Mouse (Mus musculus) cortical plate, adult 2 months (tissue): Measurements from ENCODE around the gene Ifit3. TPM values are rescaled to one million over a fixed set of nuclear protein-coding genes. Genes with fewer than 3 reads are reported as not detected.
"Not testable (repeated sequence)": the region's sequence is repeated elsewhere in the genome, so short reads cannot be mapped to it uniquely, and the experiment has no call there.

Experiments
- H3K27ac ChIP-seq: fragments of 200-500 bp; 2 replicates; pipeline ENCODE4 v1.5.1; 2012; ENCODE audit warnings: low read length, control low read depth, inconsistent platforms; ENCODE audit not compliant: insufficient read depth
- H3K4me1 ChIP-seq: fragments of 200-500 bp; 2 replicates; pipeline ENCODE4 v1.6.1; 2011; ENCODE audit warnings: low read length; ENCODE audit not compliant: control insufficient read depth, insufficient read depth
- H3K4me3 ChIP-seq: fragments of 200-500 bp; 2 replicates; pipeline ENCODE4 v1.5.1; 2011; ENCODE audit warnings: mild to moderate bottlenecking, low read length, control low read depth; ENCODE audit not compliant: insufficient read depth
- CTCF ChIP-seq: fragments of 200-500 bp; IDR thresholded peaks from 2 replicates; pipeline ENCODE4 v1.5.1; 2011; ENCODE audit warnings: mild to moderate bottlenecking, control low read depth, low read length; ENCODE audit not compliant: insufficient read depth; ENCODE audit errors: extremely low read depth
- POLR2A ChIP-seq: fragments of 200-500 bp; IDR thresholded peaks from 2 replicates; pipeline ENCODE4 v1.6.1; 2011; ENCODE audit warnings: mild to moderate bottlenecking, low read length, control low read depth; ENCODE audit not compliant: insufficient read depth; ENCODE audit errors: extremely low read depth
- polyA plus RNA-seq: library from polyadenylated mRNA; depleted of rRNA; stranded (reverse); fragments of >200 nt; gene quantifications from 2 replicates; pipeline ENCODE4 v1.2.3, GENCODE M21; 2012

Gene Ifit3
- polyA plus RNA-seq, 1 experiment = 16.9 TPM

DNA sequence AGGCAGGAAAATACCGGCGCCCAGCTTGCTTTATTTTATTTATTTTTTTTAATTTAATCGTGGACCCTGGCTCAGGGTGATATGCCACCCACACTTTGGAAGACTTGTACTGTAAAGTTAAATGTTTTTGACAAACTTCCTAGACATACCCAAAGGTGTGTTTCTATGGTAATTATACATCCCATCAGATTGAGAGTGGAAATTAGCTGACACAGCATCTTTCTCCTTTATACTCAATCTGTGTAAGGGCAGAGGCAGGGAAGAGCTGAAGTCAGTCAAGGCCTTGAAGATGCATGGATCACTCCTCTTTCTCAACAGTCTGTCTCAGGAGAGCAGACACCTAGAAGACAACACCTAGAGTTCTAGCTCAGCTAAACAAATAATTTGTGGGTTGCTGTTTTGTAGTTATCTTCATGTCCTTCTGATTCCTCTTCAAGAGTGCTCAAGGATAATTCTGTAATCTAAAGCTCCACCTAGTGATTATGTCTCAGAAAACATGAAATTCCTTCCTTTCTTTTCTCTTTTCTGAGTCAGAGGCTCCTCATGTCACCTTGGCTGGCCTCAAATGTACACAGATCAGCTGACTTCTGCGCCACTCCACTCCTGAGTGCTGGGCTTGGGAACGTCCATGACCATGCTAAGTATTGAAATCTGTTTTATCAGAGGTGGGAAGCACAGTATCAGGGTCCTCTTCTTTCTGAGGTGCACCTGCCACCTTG is 2.6 kb downstream of the Ifit3 start:
- 0 out of 2 replicates have a peak, but pooled peaks have one; percentile 3 for TF ChIP-seq CTCF
- not testable (repeated sequence) for H3K4me1 ChIP-seq, H3K4me3 ChIP-seq, H3K27ac ChIP-seq

- not testable (repeated sequence) for H3K27ac ChIP-seq, H3K4me3 ChIP-seq, H3K4me1 ChIP-seq
These were observed 4.8 kb downstream of the Ifit3 start for GRCm38 (mm10) chr19:34587898-34588692.

GRCm38 (mm10) chr19:34588959-34589358 is 5.6 kb downstream of the Ifit3 start:
- TF ChIP-seq CTCF = no peak
- no peak for TF ChIP-seq POLR2A
- no peak overlapping the region for H3K4me3 ChIP-seq
- no peak overlapping the region for H3K27ac ChIP-seq
- H3K4me1 ChIP-seq = peaks cover 1% of the 10 kb centered on the region; the same call in 1 of the 2 replicates

DNA sequence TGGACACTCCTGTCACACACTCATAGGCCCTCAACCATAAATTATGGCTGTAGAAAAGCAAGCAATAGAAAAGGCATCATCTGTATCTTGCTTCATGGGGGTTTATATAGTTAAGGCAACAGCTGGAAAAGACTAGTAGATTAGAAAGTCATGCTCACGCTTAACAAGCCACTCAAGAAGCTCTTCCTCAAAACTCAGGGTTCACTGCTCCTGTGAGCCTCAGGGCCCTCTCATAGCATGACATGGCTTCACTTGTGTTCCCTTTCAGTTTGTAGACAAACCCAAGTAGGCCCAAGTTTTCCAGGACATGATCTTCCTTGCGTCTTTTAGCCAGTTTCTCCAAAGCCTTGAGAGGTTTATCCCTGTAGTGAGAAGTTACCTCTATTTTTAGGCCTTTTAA is 10.1 kb downstream of the Ifit3 start:
- H3K27ac ChIP-seq = no peak overlapping the region
- no peak for TF ChIP-seq CTCF
- no peak for TF ChIP-seq POLR2A
- H3K4me1 ChIP-seq = no peaks in the 10 kb centered on the region; the same call in 1 of the 2 replicates
- no peak overlapping the region for H3K4me3 ChIP-seq

DNA sequence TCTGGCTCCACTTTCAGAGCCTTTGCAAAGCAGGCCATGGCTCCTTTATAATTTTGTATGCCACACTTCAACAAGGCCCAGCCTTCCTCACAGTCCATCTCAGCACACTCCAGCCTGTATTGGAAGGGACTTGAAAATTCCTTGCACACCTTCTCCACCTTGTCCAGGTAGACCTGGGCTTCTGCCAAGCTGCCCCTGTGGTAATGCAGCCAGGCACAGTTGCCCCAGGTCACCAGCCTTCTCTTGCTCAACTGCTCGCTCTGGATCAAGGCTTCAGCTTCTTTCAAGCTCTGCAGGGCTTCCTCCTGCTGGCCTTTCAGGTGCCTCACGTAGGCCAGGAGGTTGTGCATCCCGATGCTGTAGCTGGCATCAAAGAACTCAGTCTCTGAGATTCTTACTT is 11.2 kb downstream of the Ifit3 start:
- not testable (repeated sequence) for H3K4me1 ChIP-seq, H3K27ac ChIP-seq, H3K4me3 ChIP-seq

- H3K4me1 ChIP-seq = no peaks in the 10 kb centered on the region; the same call in 1 of the 2 replicates
- TF ChIP-seq POLR2A (no peak), CTCF (no peak)
These were observed 13.5 kb downstream of the Ifit3 start for GRCm38 (mm10) chr19:34596811-34597210.

GRCm38 (mm10) chr19:34598341-34598740 is 15.0 kb downstream of the Ifit3 start:
- Histone ChIP-seq H3K4me1 (no peaks in the 10 kb centered on the region; the same call in 1 of the 2 replicates), H3K4me3 (no peak overlapping the region), H3K27ac (no peak overlapping the region)
- TF ChIP-seq POLR2A = no peak
- no peak for TF ChIP-seq CTCF

More at GRCm38 (mm10) chr19:34596811-34597210, 13.5 kb downstream of the Ifit3 start:
- Histone ChIP-seq H3K27ac (no peak overlapping the region), H3K4me3 (no peak overlapping the region)

GRCm38 (mm10) chr19:34599250-34599649 is 15.9 kb downstream of the Ifit3 start:
- not testable (repeated sequence) for H3K4me3 ChIP-seq, H3K4me1 ChIP-seq, H3K27ac ChIP-seq

DNA sequence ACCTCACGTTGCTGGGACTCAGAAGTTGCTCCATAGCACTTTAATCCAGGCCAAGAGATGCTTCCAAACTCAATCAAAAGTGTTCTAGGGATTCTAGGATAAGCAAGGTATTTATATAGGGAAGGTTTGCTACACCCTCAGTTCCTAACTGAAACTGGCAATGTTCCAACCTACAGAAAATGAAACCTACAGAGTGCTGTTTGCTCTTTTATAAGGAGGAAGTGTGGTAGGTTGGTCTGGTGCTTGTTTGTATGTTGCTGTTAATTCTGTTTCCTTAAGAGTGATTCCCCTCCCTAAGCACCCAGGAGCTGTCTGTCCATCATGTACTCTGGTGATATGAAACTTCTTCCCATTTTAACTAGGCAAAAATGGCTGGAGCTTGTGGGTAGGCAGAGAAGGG is 18.6 kb downstream of the Ifit3 start, which contains the start of gene Ifit1bl1:
TSS of gene Ifit1bl1 (minus strand) at position 69 of the 400 bp plus-strand sequence.
- H3K27ac ChIP-seq, H3K4me3 ChIP-seq, H3K4me1 ChIP-seq: not testable (repeated sequence)

GRCm38 (mm10) chr19:34605472-34605871 is 22.1 kb downstream of the Ifit3 start:
- Histone ChIP-seq H3K4me3 (no peak overlapping the region), H3K27ac (no peak overlapping the region), H3K4me1 (peaks cover 1% of the 10 kb centered on the region)
- no peak for TF ChIP-seq CTCF
- TF ChIP-seq POLR2A = no peak

DNA sequence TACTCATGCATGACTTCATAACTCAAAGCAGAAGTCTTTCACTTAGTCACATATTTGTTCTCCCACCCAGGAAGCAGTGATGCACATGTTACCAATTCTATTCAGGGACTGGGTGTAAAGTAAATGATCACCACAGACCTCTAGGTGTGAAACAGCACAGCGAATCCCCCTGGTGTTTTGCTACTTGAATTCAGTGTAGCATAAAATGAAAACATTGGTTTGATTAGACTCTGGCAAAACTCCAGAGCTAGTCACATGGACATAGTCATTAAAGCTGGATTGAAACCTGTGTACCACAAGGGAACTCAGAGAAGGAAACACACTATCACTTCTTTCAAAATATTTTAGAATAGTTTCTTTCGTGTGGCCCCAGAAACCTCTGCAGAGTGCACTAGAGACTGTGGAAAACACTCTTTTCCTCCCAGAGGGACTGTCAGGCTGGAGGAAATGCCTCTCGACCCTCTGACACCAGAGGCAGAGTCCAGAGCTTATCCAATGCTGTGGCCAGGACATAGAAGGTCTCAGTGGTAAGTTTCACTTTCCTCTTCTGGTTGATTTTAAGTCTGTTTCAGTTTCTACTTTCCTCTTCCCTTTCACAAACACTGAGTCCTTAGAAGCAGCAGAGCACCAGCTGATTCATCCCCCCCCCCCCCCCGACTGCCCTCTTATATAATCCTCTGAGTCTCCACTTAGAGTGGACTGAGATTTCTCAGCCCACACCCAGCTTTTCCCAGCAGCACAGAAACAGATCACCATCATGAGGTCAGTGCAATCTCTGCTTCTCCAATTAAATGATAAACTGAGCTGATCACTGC is 24.1 kb downstream of the Ifit3 start, which contains the start of gene Ifit3b:
TSS of gene Ifit3b (plus strand) at position 734 of the 815 bp plus-strand sequence.
- 0 out of 2 replicates have a peak within 1 kb of the TSS, but pooled peaks have one; percentile 18 for H3K4me3 ChIP-seq
- H3K27ac ChIP-seq = peak within 1 kb of the TSS; percentile 95
- H3K4me1 ChIP-seq = not testable (repeated sequence)

GRCm38 (mm10) chr19:34610118-34610517 is 26.8 kb downstream of the Ifit3 start:
- H3K4me3 ChIP-seq, H3K4me1 ChIP-seq, H3K27ac ChIP-seq: not testable (repeated sequence)

DNA sequence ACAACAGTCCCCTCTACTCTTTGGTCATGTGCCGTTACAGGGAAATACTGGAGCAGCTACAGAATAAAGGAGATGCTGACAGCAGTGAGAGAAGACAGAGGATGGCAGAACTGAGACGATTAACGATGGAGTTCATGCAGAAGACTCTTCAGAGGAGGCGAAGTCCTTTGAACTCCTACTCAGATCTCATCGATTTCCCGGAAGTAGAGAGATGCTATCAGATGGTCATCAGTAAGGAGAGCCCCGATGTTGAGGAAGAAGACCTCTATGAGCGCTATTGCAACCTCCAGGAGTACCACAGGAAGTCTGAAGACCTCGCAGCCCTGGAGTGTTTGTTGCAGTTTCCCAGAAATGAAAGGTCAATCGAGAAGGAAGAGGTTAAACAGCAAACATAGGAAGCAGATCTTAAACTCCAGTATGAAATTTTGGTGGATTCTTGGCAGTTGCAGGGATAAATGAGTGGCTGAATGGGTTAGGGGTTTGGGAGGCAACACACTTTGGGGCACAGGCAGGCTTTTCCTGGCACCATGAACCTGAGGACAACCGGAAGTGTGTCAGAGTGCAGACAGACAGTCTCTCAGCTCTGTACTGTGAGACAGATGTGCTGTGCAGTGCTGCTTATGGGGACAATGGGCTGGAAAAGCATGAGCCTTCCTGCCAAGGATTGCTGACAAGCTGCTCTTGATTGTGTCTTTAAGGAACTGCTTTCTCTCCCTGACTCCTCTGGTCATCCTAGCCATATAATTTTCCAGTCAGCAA is 29.1 kb downstream of the Ifit3 start:
- H3K4me3 ChIP-seq, H3K4me1 ChIP-seq, H3K27ac ChIP-seq: not testable (repeated sequence)
